Mouse (Mus musculus) liver, postnatal 0 days (tissue): ENCODE results near the gene Matk. TPM values are rescaled to one million over a fixed set of nuclear protein-coding genes. Genes with fewer than 3 reads are reported as not detected.

ENCODE experiments used
- ATAC-seq: fragments of 200-750 bp; cut with Nextera tagmentation; 2 replicates; pipeline ENCODE4 v1.8.0; 2017; ENCODE audit warnings: mild to moderate bottlenecking, moderate library complexity
- DNase-seq: peaks from one replicate; pipeline ENCODE4 v3.0.0-alpha.2; 2016
- H3K27ac ChIP-seq: fragments of 300-500 bp; sonication (generic); 2 replicates; pipeline ENCODE4 v1.5.1; 2014; ENCODE audit warnings: antibody characterized with exemption, moderate library complexity, mild to moderate bottlenecking, low read depth
- H3K27me3 ChIP-seq: fragments of 300-500 bp; sonication (generic); 2 replicates; pipeline ENCODE4 v1.6.1; 2014; ENCODE audit warnings: low read length, control low read depth, mixed read lengths; ENCODE audit not compliant: insufficient read depth
- H3K36me3 ChIP-seq: fragments of 300-500 bp; sonication (generic); replicated peaks from 2 replicates; pipeline ENCODE4 v1.6.1; 2014; ENCODE audit warnings: mild to moderate bottlenecking, control low read depth, low read length, moderate library complexity, mixed read lengths; ENCODE audit not compliant: insufficient read depth
- H3K4me1 ChIP-seq: fragments of 300-500 bp; sonication (generic); 2 replicates; pipeline ENCODE4 v1.6.1; 2014; ENCODE audit warnings: antibody characterized with exemption, mild to moderate bottlenecking, control low read depth; ENCODE audit not compliant: insufficient read depth
- H3K4me2 ChIP-seq: fragments of 300-500 bp; sonication (generic); 2 replicates; pipeline ENCODE4 v1.6.1; 2014; ENCODE audit warnings: low read depth, mild to moderate bottlenecking, low read length, moderate library complexity, mixed read lengths
- H3K4me3 ChIP-seq: fragments of 300-500 bp; sonication (generic); 2 replicates; pipeline ENCODE4 v1.5.1; 2014; ENCODE audit warnings: low read depth, low read length
- H3K9ac ChIP-seq: fragments of 300-500 bp; sonication (generic); replicated peaks from 2 replicates; pipeline ENCODE4 v1.6.1; 2014; ENCODE audit warnings: mild to moderate bottlenecking, moderate library complexity
- H3K9me3 ChIP-seq: fragments of 300-500 bp; sonication (generic); 2 replicates; pipeline ENCODE4 v1.6.1; 2016; ENCODE audit warnings: mild to moderate bottlenecking, control low read depth, low read length, mixed read lengths
- CTCF ChIP-seq: sonication (generic); IDR thresholded peaks from 2 replicates; pipeline ENCODE4 v1.5.1; 2016; ENCODE audit warnings: antibody characterized with exemption, low read depth
- EP300 ChIP-seq: IDR thresholded peaks from 2 replicates; pipeline ENCODE4 v1.6.1; 2016; ENCODE audit warnings: antibody characterized with exemption, low read depth, mild to moderate bottlenecking
- WGBS: fragments of 180-500 bp; shearing (Covaris S2); extraction: QIAGEN DNeasy Blood & Tissue Kit; methylation state at CpG from one replicate; pipeline ENCODE4 v1.1.7; 2014; ENCODE audit not compliant: insufficient replicate concordance; 5-methylcytosine and 5-hydroxymethylcytosine counted together
- polyA plus RNA-seq: library from polyadenylated mRNA; unstranded; fragments of >200 nt; fragmentation: Nextera tagmentation; extraction: Ambion mirVana; gene quantifications from 2 replicates; pipeline ENCODE4 v1.2.1, GENCODE M21; 2015

The Matk gene
- 1.7 TPM in 2 replicates for polyA plus RNA-seq

- 11% methylated on average over 43 of the region's 44 CpGs for WGBS
Measured at GRCm38 (mm10) chr10:81252424-81253419, at the start of gene Matk. Matk (plus strand) TSS chr10:81252935.

GRCm38 (mm10) chr10:81202978-81203720 is 49.6 kb upstream of the Matk start:
- ATAC-seq (peak; percentile 79), DNase-seq (peak; percentile 41)
- Histone ChIP-seq H3K4me3 (no peak overlapping the region), H3K4me1 (no peaks in the 10 kb centered on the region), H3K36me3 (no peaks in the 10 kb centered on the region), H3K9me3 (no peaks in the 10 kb centered on the region), H3K4me2 (no peak overlapping the region), H3K27me3 (0 out of 2 replicates have a peak, but pooled peaks cover 2% of the 10 kb centered on the region), H3K9ac (no peak overlapping the region), H3K27ac (no peak overlapping the region)
- peak; percentile 6; the same call in 1 of the 2 replicates for TF ChIP-seq CTCF
- TF ChIP-seq EP300 = no peak
- WGBS = 54% methylated on average over 8 of the region's 8 CpGs

More at GRCm38 (mm10) chr10:81252424-81253419, at the start of gene Matk:
- TF ChIP-seq CTCF (no peak), EP300 (no peak)
- H3K9ac ChIP-seq = no peak within 1 kb of the TSS
- peaks cover 21% of the 10 kb centered on the region for H3K4me1 ChIP-seq
- H3K36me3 ChIP-seq = no peaks in the 10 kb centered on the region
- H3K9me3 ChIP-seq = no peaks in the 10 kb centered on the region
- no peak within 1 kb of the TSS for H3K4me3 ChIP-seq
- no peak within 1 kb of the TSS for H3K27ac ChIP-seq
- DNase-seq (no peak), ATAC-seq (no peak)
- peaks cover 39% of the 10 kb centered on the region for H3K27me3 ChIP-seq
- H3K4me2 ChIP-seq = no peak within 1 kb of the TSS

GRCm38 (mm10) chr10:81204137-81204536 is 48.6 kb upstream of the Matk start:
- no peak for ATAC-seq
- no peak overlapping the region for H3K27ac ChIP-seq
- no peak for TF ChIP-seq EP300
- no peak for TF ChIP-seq CTCF
- no peaks in the 10 kb centered on the region for H3K4me1 ChIP-seq
- H3K36me3 ChIP-seq = no peaks in the 10 kb centered on the region
- H3K27me3 ChIP-seq = no peaks in the 10 kb centered on the region
- no peak for DNase-seq
- 59% methylated on average over 4 of the region's 4 CpGs for WGBS
- H3K4me3 ChIP-seq = no peak overlapping the region
- no peak overlapping the region for H3K9ac ChIP-seq
- no peaks in the 10 kb centered on the region for H3K9me3 ChIP-seq
- no peak overlapping the region for H3K4me2 ChIP-seq

GRCm38 (mm10) chr10:81210154-81210553 is 42.6 kb upstream of the Matk start:
- no peak overlapping the region for H3K9ac ChIP-seq
- DNase-seq = no peak
- no peak overlapping the region for H3K4me3 ChIP-seq
- 0 out of 2 replicates have a peak, but pooled peaks cover 2% of the 10 kb centered on the region for H3K27me3 ChIP-seq
- TF ChIP-seq CTCF (peak; percentile 49), EP300 (no peak)
- no peak overlapping the region for H3K27ac ChIP-seq
- peaks cover 3% of the 10 kb centered on the region; the same call in 1 of the 2 replicates for H3K9me3 ChIP-seq
- no peaks in the 10 kb centered on the region for H3K4me1 ChIP-seq
- WGBS = 83% methylated on average over 5 of the region's 5 CpGs
- ATAC-seq = no peak
- H3K36me3 ChIP-seq = no peaks in the 10 kb centered on the region
- no peak overlapping the region for H3K4me2 ChIP-seq

GRCm38 (mm10) chr10:81216260-81216659 is 36.5 kb upstream of the Matk start:
- H3K4me2 ChIP-seq = no peak overlapping the region
- H3K27ac ChIP-seq = no peak overlapping the region
- no peaks in the 10 kb centered on the region for H3K9me3 ChIP-seq
- no peak for ATAC-seq
- no peak for DNase-seq
- no peaks in the 10 kb centered on the region for H3K36me3 ChIP-seq
- no peaks in the 10 kb centered on the region for H3K4me1 ChIP-seq
- 0 out of 2 replicates have a peak, but pooled peaks cover 2% of the 10 kb centered on the region for H3K27me3 ChIP-seq
- no peak overlapping the region for H3K4me3 ChIP-seq
- no peak overlapping the region for H3K9ac ChIP-seq
- TF ChIP-seq EP300 (no peak), CTCF (no peak)
- 73% methylated on average over 6 of the region's 6 CpGs for WGBS

GRCm38 (mm10) chr10:81216810-81217209 is 35.9 kb upstream of the Matk start:
- Histone ChIP-seq H3K36me3 (no peaks in the 10 kb centered on the region), H3K27me3 (0 out of 2 replicates have a peak, but pooled peaks cover 2% of the 10 kb centered on the region), H3K4me1 (peaks cover 3% of the 10 kb centered on the region; the same call in 1 of the 2 replicates), H3K9ac (no peak overlapping the region), H3K4me2 (no peak overlapping the region), H3K4me3 (no peak overlapping the region), H3K9me3 (no peaks in the 10 kb centered on the region), H3K27ac (no peak overlapping the region)
- no peak for DNase-seq
- TF ChIP-seq CTCF (no peak), EP300 (no peak)
- no peak for ATAC-seq
- 79% methylated on average over 6 of the region's 6 CpGs for WGBS
